3 mouse cellular contexts compared by ENCODE assay signal in genomic region chr15:90577402-90577801, GRCm38 (mm10).
"Had no signal": no experiment of that assay in that cellular context is flagged by ENCODE, and none has a peak within 500 bp of the region (broad histone marks: within the 10 kb centered on the region; RNA-seq: fewer than 3 reads in every experiment).

No protein-coding gene starts in this region.

- H3K4me2 ChIP-seq: neural tube, embryonic 13.5 days; neural tube, embryonic 15.5 days; stomach, embryonic 15.5 days had no signal

- H3K27me3 ChIP-seq: neural tube, embryonic 13.5 days; neural tube, embryonic 15.5 days; stomach, embryonic 15.5 days had no signal

- H3K4me3 ChIP-seq: neural tube, embryonic 13.5 days; neural tube, embryonic 15.5 days; stomach, embryonic 15.5 days had no signal

- H3K36me3 ChIP-seq: neural tube, embryonic 13.5 days; neural tube, embryonic 15.5 days; stomach, embryonic 15.5 days had no signal
